Mouse (Mus musculus): ENCODE measurements around the gene Zswim5. TPM values are rescaled to one million over a fixed set of nuclear protein-coding genes. Genes with fewer than 3 reads are reported as not detected.

Zswim5 gene
- polyA plus RNA-seq, 1 experiment: not detected

DNA sequence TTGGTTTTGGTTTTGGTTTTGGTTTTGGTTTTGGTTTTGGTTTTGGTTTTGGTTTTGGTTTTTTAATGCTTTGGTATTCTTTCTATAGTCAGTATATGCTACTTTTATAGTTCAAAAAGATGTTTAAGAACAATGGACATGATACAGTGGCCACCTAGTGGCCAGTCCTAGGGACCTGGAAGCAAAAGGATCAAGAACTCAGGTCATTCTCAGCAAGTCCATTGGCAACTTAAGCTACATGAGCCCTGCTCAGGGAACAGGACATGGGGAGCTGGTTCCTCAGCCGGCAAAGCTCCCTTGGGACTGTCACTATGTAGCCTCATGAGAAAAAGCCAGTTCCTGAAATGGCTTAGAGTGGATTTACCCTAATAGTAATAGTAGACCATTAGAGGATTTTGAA, 74.5 kb downstream of the Zswim5 start:
- no peak overlapping the region for H3K4me3 ChIP-seq (ENCODE audit: insufficient read depth, low read depth, low read length)
- WGBS: 70% methylated on average over 1 of the region's 1 CpGs
- no peaks in the 10 kb centered on the region for H3K4me1 ChIP-seq (ENCODE audit: control insufficient read depth, insufficient read depth, low read length)
- H3K27ac ChIP-seq (ENCODE audit: insufficient read depth, low read depth, low read length): no peak overlapping the region
- TF ChIP-seq POLR2A (IDR thresholded peaks at IDR 0.05; ENCODE audit: insufficient read depth, low read depth, low read length) (no peak), CTCF (IDR thresholded peaks at IDR 0.05; ENCODE audit: insufficient read depth, low read depth, low read length) (0 out of 2 replicates have a peak, but pooled peaks have one; percentile 11)

DNA sequence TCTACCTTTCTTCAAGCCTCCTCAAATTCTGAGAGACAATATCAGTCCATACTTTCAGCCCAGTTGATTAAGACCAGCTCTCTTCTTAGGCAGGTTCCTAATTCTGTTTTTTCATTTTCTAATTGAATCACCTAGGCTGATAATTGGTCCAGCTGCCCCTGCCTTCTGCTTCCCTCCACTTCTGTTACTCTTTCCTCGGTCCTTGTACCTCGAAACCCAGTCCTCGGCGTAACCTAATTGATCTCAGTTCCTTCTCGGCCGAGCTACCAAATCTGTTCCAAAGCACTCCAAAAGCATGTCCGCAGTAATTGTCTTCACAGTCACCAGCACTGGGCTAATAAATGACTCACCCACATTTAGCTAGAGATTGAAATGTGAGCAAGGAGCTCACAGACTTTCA, 77.8 kb downstream of the Zswim5 start:
- TF ChIP-seq CTCF (IDR thresholded peaks at IDR 0.05; ENCODE audit: insufficient read depth, low read depth, low read length) (no peak), POLR2A (IDR thresholded peaks at IDR 0.05; ENCODE audit: insufficient read depth, low read depth, low read length) (no peak)
- 80% methylated on average over 7 of the region's 7 CpGs for WGBS
- Histone ChIP-seq H3K27ac (ENCODE audit: insufficient read depth, low read depth, low read length) (no peak overlapping the region), H3K4me1 (ENCODE audit: control insufficient read depth, insufficient read depth, low read length) (no peaks in the 10 kb centered on the region), H3K4me3 (ENCODE audit: insufficient read depth, low read depth, low read length) (no peak overlapping the region)

DNA sequence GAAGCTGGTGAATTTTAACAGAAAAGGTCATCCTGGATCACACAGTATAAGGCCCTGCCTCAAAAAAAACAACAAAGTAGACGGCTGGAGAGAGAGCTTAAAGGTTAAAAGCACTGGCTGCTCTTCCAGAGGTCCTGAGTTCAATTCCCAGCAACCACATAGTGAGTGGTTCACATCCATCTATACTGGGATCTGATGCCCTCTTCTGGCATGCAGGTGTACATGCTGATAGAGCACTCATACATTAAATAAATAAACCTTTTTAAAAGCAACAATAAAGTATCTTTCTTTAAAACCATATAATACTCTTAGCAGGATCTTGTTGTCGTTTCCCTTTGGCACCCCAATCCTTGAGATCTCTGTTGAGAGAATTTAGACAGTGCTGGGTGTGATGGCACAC, 99.3 kb downstream of the Zswim5 start:
- no peaks in the 10 kb centered on the region for H3K4me1 ChIP-seq (ENCODE audit: control insufficient read depth, insufficient read depth, low read length)
- H3K4me3 ChIP-seq (ENCODE audit: insufficient read depth, low read depth, low read length): no peak overlapping the region
- WGBS: 76% methylated on average over 2 of the region's 2 CpGs
- H3K27ac ChIP-seq (ENCODE audit: insufficient read depth, low read depth, low read length): no peak overlapping the region
- no peak for TF ChIP-seq CTCF (IDR thresholded peaks at IDR 0.05; ENCODE audit: insufficient read depth, low read depth, low read length)
- no peak for TF ChIP-seq POLR2A (IDR thresholded peaks at IDR 0.05; ENCODE audit: insufficient read depth, low read depth, low read length)

GRCm38 (mm10) chr4:116985681-116986080, 108.5 kb downstream of the Zswim5 start:
- Histone ChIP-seq H3K4me3 (ENCODE audit: insufficient read depth, low read depth, low read length) (no peak overlapping the region), H3K4me1 (ENCODE audit: control insufficient read depth, insufficient read depth, low read length) (peaks cover 12% of the 10 kb centered on the region), H3K27ac (ENCODE audit: insufficient read depth, low read depth, low read length) (0 out of 2 replicates have a peak overlapping the region, but pooled peaks have one; percentile 8)
- 91% methylated on average over 7 of the region's 7 CpGs for WGBS
- TF ChIP-seq POLR2A (IDR thresholded peaks at IDR 0.05; ENCODE audit: insufficient read depth, low read depth, low read length) (no peak), CTCF (IDR thresholded peaks at IDR 0.05; ENCODE audit: insufficient read depth, low read depth, low read length) (no peak)

- H3K4me3 ChIP-seq (ENCODE audit: insufficient read depth, low read depth, low read length): no peak overlapping the region
- peaks cover 14% of the 10 kb centered on the region for H3K4me1 ChIP-seq (ENCODE audit: control insufficient read depth, insufficient read depth, low read length)
- no peak overlapping the region for H3K27ac ChIP-seq (ENCODE audit: insufficient read depth, low read depth, low read length)
- TF ChIP-seq POLR2A (IDR thresholded peaks at IDR 0.05; ENCODE audit: insufficient read depth, low read depth, low read length) (no peak), CTCF (IDR thresholded peaks at IDR 0.05; ENCODE audit: insufficient read depth, low read depth, low read length) (peak; percentile 80)
- 43% methylated on average over 17 of the region's 17 CpGs for WGBS
Observed at GRCm38 (mm10) chr4:116986400-116987121, 109.4 kb downstream of the Zswim5 start.

GRCm38 (mm10) chr4:116987122-116987456, 109.9 kb downstream of the Zswim5 start:
- TF ChIP-seq CTCF (IDR thresholded peaks at IDR 0.05; ENCODE audit: insufficient read depth, low read depth, low read length) (no peak), POLR2A (IDR thresholded peaks at IDR 0.05; ENCODE audit: insufficient read depth, low read depth, low read length) (no peak)
- no peak overlapping the region for H3K27ac ChIP-seq (ENCODE audit: insufficient read depth, low read depth, low read length)
- 56% methylated on average over 5 of the region's 5 CpGs for WGBS

GRCm38 (mm10) chr4:116989731-116990130, 112.6 kb downstream of the Zswim5 start:
- WGBS: 58% methylated on average over 6 of the region's 6 CpGs
- Histone ChIP-seq H3K4me3 (ENCODE audit: insufficient read depth, low read depth, low read length) (no peak overlapping the region), H3K27ac (ENCODE audit: insufficient read depth, low read depth, low read length) (no peak overlapping the region), H3K4me1 (ENCODE audit: control insufficient read depth, insufficient read depth, low read length) (peaks cover 23% of the 10 kb centered on the region)
- no peak for TF ChIP-seq CTCF (IDR thresholded peaks at IDR 0.05; ENCODE audit: insufficient read depth, low read depth, low read length)
- TF ChIP-seq POLR2A (IDR thresholded peaks at IDR 0.05; ENCODE audit: insufficient read depth, low read depth, low read length): no peak

More at GRCm38 (mm10) chr4:116987122-116987456, 109.9 kb downstream of the Zswim5 start:
- H3K4me1 ChIP-seq (ENCODE audit: control insufficient read depth, insufficient read depth, low read length): peaks cover 14% of the 10 kb centered on the region
- no peak overlapping the region for H3K4me3 ChIP-seq (ENCODE audit: insufficient read depth, low read depth, low read length)

DNA sequence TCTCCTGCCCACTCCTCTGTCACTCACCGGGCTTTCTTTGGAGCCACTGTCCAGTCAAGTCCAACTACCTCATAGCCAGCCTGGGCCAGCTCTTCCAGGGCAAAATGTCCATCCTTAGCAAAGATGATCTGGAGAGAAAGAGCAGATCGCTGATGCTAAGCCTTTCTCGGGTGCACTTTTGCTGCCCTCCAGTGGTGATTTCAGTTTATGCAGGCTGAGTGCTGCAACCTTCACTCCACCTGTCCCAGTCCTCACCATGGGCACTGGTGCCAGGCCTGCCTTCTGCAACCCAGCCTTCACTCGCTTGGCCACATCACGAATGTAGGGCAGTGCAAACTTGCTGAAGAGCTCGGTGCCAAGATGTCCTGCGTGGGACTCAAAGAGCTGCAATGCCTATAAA, 114.2 kb downstream of the Zswim5 start:
- 9% methylated on average over 7 of the region's 7 CpGs for WGBS
- Histone ChIP-seq H3K4me1 (ENCODE audit: control insufficient read depth, insufficient read depth, low read length) (peaks cover 24% of the 10 kb centered on the region), H3K27ac (ENCODE audit: insufficient read depth, low read depth, low read length) (no peak overlapping the region), H3K4me3 (ENCODE audit: insufficient read depth, low read depth, low read length) (no peak overlapping the region)
- TF ChIP-seq CTCF (IDR thresholded peaks at IDR 0.05; ENCODE audit: insufficient read depth, low read depth, low read length) (peak; percentile 55), POLR2A (IDR thresholded peaks at IDR 0.05; ENCODE audit: insufficient read depth, low read depth, low read length) (no peak)

GRCm38 (mm10) chr4:116993672-116994621, 116.8 kb downstream of the Zswim5 start, which contains the start of gene Urod:
Urod (minus strand) TSS chr4:116994413.
- WGBS: under 1% methylated on average over 38 of the region's 38 CpGs
- TF ChIP-seq CTCF (IDR thresholded peaks at IDR 0.05; ENCODE audit: insufficient read depth, low read depth, low read length) (no peak), POLR2A (IDR thresholded peaks at IDR 0.05; ENCODE audit: insufficient read depth, low read depth, low read length) (no peak)
- H3K4me3 ChIP-seq (ENCODE audit: insufficient read depth, low read depth, low read length): peak within 1 kb of the TSS; percentile 89
- H3K4me1 ChIP-seq (ENCODE audit: control insufficient read depth, insufficient read depth, low read length): peaks cover 17% of the 10 kb centered on the region
- H3K27ac ChIP-seq (ENCODE audit: insufficient read depth, low read depth, low read length): peak within 1 kb of the TSS; percentile 58; the same call in 1 of the 2 replicates
